Mouse (Mus musculus) lung, postnatal 0 days (tissue): ENCODE measurements around the gene Vav1. TPM values are rescaled to one million over a fixed set of nuclear protein-coding genes. Genes with fewer than 3 reads are reported as not detected.

Experiments
- ATAC-seq: fragments of 200-750 bp; cut with Nextera tagmentation; 2 replicates; pipeline ENCODE4 v1.8.0; 2017; ENCODE audit warnings: moderate library complexity
- DNase-seq: peaks from one replicate; pipeline ENCODE4 v3.0.0-alpha.2; 2016; ENCODE audit warnings: low spot score
- H3K27ac ChIP-seq: fragments of 300-500 bp; sonication (generic); 2 replicates; pipeline ENCODE4 v1.5.1; 2014; ENCODE audit warnings: antibody characterized with exemption, mild to moderate bottlenecking, low read length, mixed read lengths
- H3K27me3 ChIP-seq: fragments of 300-500 bp; sonication (generic); replicated peaks from 2 replicates; pipeline ENCODE4 v1.6.1; 2014; ENCODE audit warnings: low read length, mixed read lengths; ENCODE audit not compliant: insufficient read depth
- H3K36me3 ChIP-seq: fragments of 300-500 bp; sonication (generic); 2 replicates; pipeline ENCODE4 v1.6.1; 2014; ENCODE audit warnings: low read length, mixed read lengths; ENCODE audit not compliant: insufficient read depth
- H3K4me1 ChIP-seq: fragments of 300-500 bp; sonication (generic); 2 replicates; pipeline ENCODE4 v1.6.1; 2014; ENCODE audit warnings: antibody characterized with exemption, low read depth, low read length, mixed read lengths; ENCODE audit not compliant: insufficient read depth
- H3K4me2 ChIP-seq: fragments of 300-500 bp; sonication (generic); replicated peaks from 2 replicates; pipeline ENCODE4 v1.6.1; 2014; ENCODE audit warnings: low read depth, mild to moderate bottlenecking, low read length, moderate library complexity, mixed read lengths
- H3K4me3 ChIP-seq: fragments of 300-500 bp; sonication (generic); 2 replicates; pipeline ENCODE4 v1.5.1; 2014; ENCODE audit warnings: low read depth, low read length
- H3K9ac ChIP-seq: fragments of 300-500 bp; sonication (generic); replicated peaks from 2 replicates; pipeline ENCODE4 v1.6.1; 2014; ENCODE audit warnings: low read depth, mild to moderate bottlenecking
- H3K9me3 ChIP-seq: fragments of 300-500 bp; sonication (generic); 2 replicates; pipeline ENCODE4 v1.6.1; 2016; ENCODE audit warnings: low read length, mixed read lengths
- CTCF ChIP-seq: IDR thresholded peaks from 2 replicates; pipeline ENCODE4 v1.5.1; 2016; ENCODE audit warnings: antibody characterized with exemption, mild to moderate bottlenecking
- EP300 ChIP-seq: IDR thresholded peaks from 2 replicates; pipeline ENCODE4 v1.6.1; 2016; ENCODE audit warnings: antibody characterized with exemption, mild to moderate bottlenecking, control low read depth
- WGBS: fragments of 180-500 bp; shearing (Covaris S2); extraction: QIAGEN DNeasy Blood & Tissue Kit; methylation state at CpG from one replicate; pipeline ENCODE4 v1.1.7; 2014; 5-methylcytosine and 5-hydroxymethylcytosine counted together
- polyA plus RNA-seq: library from polyadenylated mRNA; unstranded; fragments of >200 nt; fragmentation: Nextera tagmentation; extraction: Ambion mirVana; gene quantifications from 2 replicates; pipeline ENCODE4 v1.2.1, GENCODE M21; 2015

Gene Vav1
- polyA plus RNA-seq, 1 experiment from 2014 or later, result 4.8 TPM

- H3K27me3 ChIP-seq, result no peaks in the 10 kb centered on the region
- DNase-seq (no peak), ATAC-seq (no peak)
- H3K9me3 ChIP-seq, result no peaks in the 10 kb centered on the region
- no peak overlapping the region for H3K27ac ChIP-seq
- WGBS, result 76% methylated on average over 5 of the region's 5 CpGs
- H3K4me3 ChIP-seq, result no peak overlapping the region
- no peak overlapping the region for H3K9ac ChIP-seq
- TF ChIP-seq EP300, result no peak
- no peak for TF ChIP-seq CTCF
- H3K4me2 ChIP-seq, result no peak overlapping the region
- no peaks in the 10 kb centered on the region for H3K4me1 ChIP-seq
- H3K36me3 ChIP-seq, result no peaks in the 10 kb centered on the region
Observed at GRCm38 (mm10) chr17:57289252-57289651, 10.4 kb downstream of the Vav1 start.

GRCm38 (mm10) chr17:57290001-57290670, 11.2 kb downstream of the Vav1 start:
- no peaks in the 10 kb centered on the region for H3K36me3 ChIP-seq
- TF ChIP-seq EP300, result no peak
- TF ChIP-seq CTCF, result no peak
- H3K4me2 ChIP-seq, result 0 out of 2 replicates have a peak overlapping the region, but pooled peaks have one; percentile 11
- peak overlapping the region; percentile 35; the same call in 1 of the 2 replicates for H3K27ac ChIP-seq
- H3K4me3 ChIP-seq, result no peak overlapping the region
- no peak overlapping the region for H3K9ac ChIP-seq
- H3K9me3 ChIP-seq, result no peaks in the 10 kb centered on the region
- ATAC-seq (peak; percentile 82), DNase-seq (peak; percentile 41)
- 72% methylated on average over 9 of the region's 9 CpGs for WGBS
- H3K4me1 ChIP-seq, result no peaks in the 10 kb centered on the region
- no peaks in the 10 kb centered on the region for H3K27me3 ChIP-seq

GRCm38 (mm10) chr17:57290671-57291055, 11.8 kb downstream of the Vav1 start:
- H3K4me2 ChIP-seq, result 0 out of 2 replicates have a peak overlapping the region, but pooled peaks have one; percentile 11
- TF ChIP-seq CTCF (no peak), EP300 (no peak)
- no peaks in the 10 kb centered on the region for H3K36me3 ChIP-seq
- 54% methylated on average over 7 of the region's 7 CpGs for WGBS
- peak; percentile 13 for DNase-seq
- H3K4me3 ChIP-seq, result no peak overlapping the region
- no peaks in the 10 kb centered on the region for H3K9me3 ChIP-seq
- ATAC-seq, result peak; percentile 43
- H3K27ac ChIP-seq, result peak overlapping the region; percentile 35; the same call in 1 of the 2 replicates
- H3K9ac ChIP-seq, result no peak overlapping the region
- H3K27me3 ChIP-seq, result no peaks in the 10 kb centered on the region
- no peaks in the 10 kb centered on the region for H3K4me1 ChIP-seq

GRCm38 (mm10) chr17:57292302-57292701, 13.4 kb downstream of the Vav1 start:
- Histone ChIP-seq H3K4me3 (no peak overlapping the region), H3K4me2 (no peak overlapping the region), H3K27ac (no peak overlapping the region), H3K27me3 (no peaks in the 10 kb centered on the region), H3K9ac (no peak overlapping the region), H3K36me3 (no peaks in the 10 kb centered on the region), H3K4me1 (no peaks in the 10 kb centered on the region), H3K9me3 (no peaks in the 10 kb centered on the region)
- ATAC-seq (no peak), DNase-seq (no peak)
- 81% methylated on average over 2 of the region's 2 CpGs for WGBS
- TF ChIP-seq EP300, result no peak
- no peak for TF ChIP-seq CTCF

- H3K27me3 ChIP-seq, result no peaks in the 10 kb centered on the region
- no peak for DNase-seq
- no peaks in the 10 kb centered on the region for H3K4me1 ChIP-seq
- no peak overlapping the region for H3K9ac ChIP-seq
- no peaks in the 10 kb centered on the region for H3K9me3 ChIP-seq
- no peaks in the 10 kb centered on the region for H3K36me3 ChIP-seq
- no peak for TF ChIP-seq EP300
- TF ChIP-seq CTCF, result no peak
- WGBS, result 92% methylated on average over 9 of the region's 9 CpGs
- H3K4me3 ChIP-seq, result no peak overlapping the region
- no peak overlapping the region for H3K4me2 ChIP-seq
- ATAC-seq, result no peak
- no peak overlapping the region for H3K27ac ChIP-seq
Observed at GRCm38 (mm10) chr17:57292968-57293367, 14.1 kb downstream of the Vav1 start.

GRCm38 (mm10) chr17:57295935-57296334, 17.0 kb downstream of the Vav1 start:
- ATAC-seq (no peak), DNase-seq (no peak)
- H3K4me1 ChIP-seq, result no peaks in the 10 kb centered on the region
- H3K27me3 ChIP-seq, result no peaks in the 10 kb centered on the region
- H3K4me2 ChIP-seq, result no peak overlapping the region
- no peak overlapping the region for H3K27ac ChIP-seq
- H3K9ac ChIP-seq, result no peak overlapping the region
- no peak overlapping the region for H3K4me3 ChIP-seq
- no peaks in the 10 kb centered on the region for H3K36me3 ChIP-seq
- WGBS, result 85% methylated on average over 9 of the region's 9 CpGs
- no peaks in the 10 kb centered on the region for H3K9me3 ChIP-seq
- TF ChIP-seq EP300, result no peak
- TF ChIP-seq CTCF, result no peak
